Mouse (Mus musculus) inflammation-experienced regulatory T-cells, adult 6 months (primary cell): ENCODE measurements at regions not wholly inside any gene's neighbourhood (a gene's known extent, or its start where the extent isn't known, plus 50 kb on each side); places are given as distances from the start of the nearest gene placed in this dataset.

Source experiments
- ATAC-seq: one replicate; pipeline ENCODE4 v1.8.0; 2017

DNA sequence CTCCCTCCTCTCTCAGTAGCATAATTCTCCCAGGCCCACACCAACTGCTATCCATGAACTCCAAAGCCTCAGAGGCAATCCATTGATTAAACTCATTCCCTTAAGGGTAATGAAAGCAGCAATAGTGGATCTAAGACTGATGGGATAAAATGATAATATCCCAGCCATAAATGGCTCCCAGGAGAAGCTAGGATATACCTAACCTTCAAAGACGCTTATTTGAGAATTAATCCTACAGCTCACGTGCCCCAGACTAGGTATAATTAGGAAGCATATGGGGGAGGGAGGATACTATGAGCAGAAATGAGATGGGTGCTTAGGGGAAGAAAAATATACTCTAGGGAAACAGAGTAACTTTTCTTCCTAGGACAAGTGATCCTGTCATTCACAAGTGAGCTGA is 52.8 kb upstream of the Rnf32 start:
- no peak for ATAC-seq

DNA sequence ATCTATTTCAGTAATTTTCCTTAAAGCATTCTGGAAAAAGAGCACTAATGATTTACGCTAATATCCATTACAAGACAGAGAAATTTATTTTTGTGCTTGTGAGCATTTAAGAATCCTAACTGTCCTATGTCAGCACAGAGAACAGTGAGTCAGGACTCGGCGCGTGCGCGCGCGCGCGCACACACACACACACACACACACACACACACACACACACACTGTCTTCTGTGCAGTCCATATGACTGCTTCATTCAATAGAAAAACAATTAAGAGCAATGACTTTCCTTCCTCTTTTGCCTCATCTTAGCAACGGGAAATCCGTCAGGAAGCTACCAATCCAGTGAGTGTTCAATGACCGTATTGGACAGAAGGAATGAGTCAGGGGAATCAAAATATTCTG is 53.3 kb upstream of the Rnf32 start:
- ATAC-seq = no peak

DNA sequence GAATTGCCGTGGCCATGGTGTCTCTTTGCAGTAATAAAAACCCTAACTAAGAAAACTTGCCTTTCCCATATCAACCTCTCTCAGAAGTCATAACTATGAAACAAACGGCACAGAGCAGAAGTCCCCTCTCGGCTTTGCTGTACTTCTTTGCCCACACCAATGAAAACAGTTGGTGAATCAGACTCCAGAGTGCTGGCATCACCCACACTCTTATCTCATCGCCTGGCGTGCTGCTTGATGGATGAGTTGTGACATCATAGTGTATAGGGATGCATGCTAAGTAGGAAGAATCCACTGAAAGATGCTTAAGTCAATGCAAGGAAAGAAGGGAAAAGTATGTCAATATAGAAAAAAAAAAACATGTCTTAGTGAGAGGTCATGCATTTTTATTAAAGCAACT is 58.3 kb upstream of the Rnf32 start:
- no peak for ATAC-seq

DNA sequence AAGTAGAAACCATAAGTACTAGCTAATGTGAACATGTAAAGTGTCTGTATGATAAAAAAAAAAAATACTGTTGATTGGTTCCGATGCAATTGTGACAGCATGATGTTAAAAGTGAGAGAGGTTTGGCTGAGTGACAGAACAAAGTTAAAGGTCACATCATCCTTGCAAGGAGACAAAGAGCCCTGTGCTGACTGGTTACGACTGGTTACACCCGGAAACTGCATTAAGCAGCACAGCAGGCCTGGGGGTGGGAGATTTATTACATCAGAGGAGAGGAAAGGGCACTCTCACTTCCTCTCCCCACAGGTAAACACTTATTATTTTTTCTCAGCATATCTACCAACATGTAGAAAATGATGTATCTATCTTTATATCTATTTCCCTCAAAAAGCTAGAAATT is 63.5 kb upstream of the Rnf32 start:
- ATAC-seq = peak; percentile 14

DNA sequence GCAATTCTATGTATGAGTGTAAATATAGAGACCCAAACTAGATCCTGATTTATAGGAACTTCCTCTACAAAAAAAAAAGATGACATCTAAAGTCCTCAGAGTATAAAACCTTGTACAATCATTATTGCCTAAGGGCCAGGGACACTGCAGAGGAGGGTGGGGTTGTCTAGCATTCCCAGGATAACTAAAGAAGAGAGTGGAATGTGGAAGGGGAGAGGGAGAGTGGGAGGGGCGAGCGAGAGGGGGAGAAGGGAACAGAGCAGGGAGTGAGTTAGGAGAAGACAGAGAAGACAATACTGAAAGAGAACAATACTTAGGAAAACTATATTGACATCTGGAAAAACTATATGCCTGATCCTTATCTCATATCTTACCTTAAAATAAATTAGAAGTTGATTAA is 64.0 kb upstream of the Rnf32 start:
- ATAC-seq = no peak

DNA sequence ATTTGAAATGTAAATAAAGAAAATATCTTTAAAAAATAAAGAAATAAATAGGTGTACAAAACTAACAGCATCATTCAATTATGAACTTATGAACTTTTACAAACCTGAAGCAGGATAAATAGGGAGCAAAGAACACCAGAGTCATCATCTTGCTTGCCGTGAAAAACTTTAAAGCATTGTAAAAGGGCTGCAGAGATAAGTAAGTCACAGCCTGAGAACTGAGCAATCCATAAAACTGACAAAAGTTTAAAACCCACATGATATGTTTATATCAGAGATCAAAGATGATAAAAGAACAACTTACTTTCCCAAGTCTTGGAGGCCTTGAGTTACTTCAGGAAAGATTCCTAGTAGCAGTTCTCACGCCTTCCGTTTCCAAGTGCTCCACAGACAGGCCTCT is 66.1 kb upstream of the Rnf32 start:
- ATAC-seq = no peak

DNA sequence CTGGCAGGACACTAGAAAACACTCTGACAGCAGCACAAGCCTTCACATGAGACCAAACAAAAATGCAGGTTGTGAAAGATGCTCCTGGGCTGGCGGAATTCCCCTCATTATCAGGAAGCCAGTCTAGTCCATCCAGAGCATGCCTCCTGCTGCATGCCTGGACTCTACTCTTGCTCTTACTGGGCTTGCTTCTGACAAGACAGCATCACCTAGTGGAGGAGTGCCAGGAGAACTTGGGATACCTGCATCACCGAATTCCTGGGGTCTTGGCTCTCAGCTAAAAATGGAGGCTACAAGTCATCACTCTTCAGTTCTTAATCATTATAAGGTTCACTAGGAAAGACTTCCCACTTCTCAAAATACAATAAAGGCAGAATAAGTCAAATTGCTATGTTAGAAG is 78.8 kb upstream of the Rnf32 start:
- no peak for ATAC-seq

DNA sequence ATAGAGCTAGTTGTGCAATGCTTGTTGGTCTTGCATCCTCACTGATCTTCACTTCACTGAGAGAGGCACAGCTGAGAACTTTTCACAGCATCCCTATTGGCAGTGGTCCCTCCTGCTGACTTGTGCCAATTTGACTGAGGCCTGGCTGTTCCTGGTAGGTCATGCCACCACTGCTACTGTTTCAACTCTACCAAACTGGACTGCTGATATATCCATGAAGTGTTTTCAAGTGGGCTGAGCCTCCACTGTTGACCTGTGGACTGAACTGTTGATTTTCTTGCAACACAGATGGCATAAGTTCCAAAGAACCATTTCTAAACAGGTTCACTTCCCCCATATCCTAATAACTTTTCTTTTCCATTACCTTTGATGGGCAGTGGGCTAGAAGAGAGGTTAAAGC is 83.3 kb upstream of the Rnf32 start:
- no peak for ATAC-seq

DNA sequence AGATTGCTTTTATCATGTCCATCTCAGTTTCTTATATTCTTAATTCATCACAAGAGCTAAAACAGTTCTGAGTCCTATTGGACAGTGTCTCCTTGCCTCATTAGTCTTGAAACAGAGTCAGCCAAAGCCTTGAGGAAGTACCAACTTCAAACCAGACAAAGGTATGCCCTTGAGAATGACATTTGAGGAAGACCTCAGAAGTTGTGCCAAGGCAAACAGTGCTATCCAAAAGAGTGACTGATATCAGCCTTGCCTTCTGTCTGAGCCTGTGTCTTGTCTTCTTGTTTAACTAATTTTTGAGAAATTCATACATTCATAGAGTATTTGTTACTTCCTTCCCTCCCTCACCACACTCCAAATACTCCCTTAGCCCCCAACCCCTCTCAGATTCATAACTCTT is 88.5 kb upstream of the Rnf32 start:
- no peak for ATAC-seq

DNA sequence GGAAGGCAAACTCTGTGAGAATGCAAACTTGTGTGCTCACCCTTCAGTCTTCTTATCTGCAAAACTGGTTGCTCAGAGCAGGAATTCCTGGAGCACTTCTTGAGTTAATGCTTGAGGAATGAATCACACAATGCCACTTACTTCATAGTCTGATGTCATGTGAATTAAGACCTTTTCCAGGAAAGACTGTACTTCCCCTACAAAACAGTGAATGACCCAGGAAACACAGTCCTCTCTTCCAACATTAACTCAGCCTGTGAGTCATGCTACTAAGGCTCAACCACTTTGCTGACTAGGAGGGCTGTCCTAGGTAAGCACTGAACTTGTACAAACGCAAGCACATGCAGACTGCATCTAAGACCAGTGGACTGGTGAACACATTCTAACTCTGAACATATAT is 112.5 kb upstream of the Rnf32 start:
- ATAC-seq = no peak

DNA sequence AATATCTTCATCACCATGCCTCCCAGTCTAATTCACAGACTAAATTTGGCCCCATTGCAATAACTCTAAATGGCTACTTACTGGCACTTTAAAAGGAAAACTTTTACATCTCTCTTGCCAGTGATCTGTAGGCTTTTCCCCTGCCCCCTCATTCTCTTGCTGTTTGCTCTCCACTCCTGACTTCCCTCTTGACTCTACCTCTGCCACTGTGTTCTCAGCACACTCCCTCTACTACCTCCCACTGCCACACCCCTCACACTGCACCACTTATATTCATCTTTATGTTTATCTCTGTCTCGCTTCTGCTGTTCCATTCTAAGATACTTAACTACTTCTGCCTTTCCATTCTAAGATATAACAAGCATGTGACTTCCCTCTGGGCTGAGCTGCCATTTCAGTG is 141.4 kb upstream of the Rnf32 start:
- ATAC-seq = no peak

DNA sequence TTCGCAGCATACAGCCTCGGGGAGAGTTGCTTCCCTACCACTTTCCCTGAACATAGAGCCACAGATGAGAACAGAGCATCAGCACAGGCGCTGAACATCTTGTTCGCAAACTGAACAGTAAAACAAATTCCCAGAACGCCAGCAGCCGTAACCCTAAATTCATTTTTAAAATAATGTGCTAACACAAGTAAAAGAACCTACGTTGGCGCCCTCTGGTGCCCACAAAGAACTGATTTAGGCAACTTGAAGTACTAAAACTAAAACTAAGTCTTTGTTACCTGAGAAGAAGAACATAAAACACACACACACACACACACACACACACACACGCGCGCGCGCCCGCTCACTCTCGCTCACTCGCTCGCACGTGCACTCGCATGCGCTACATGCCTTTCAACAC is 159.2 kb upstream of the Rnf32 start:
- ATAC-seq = no peak

DNA sequence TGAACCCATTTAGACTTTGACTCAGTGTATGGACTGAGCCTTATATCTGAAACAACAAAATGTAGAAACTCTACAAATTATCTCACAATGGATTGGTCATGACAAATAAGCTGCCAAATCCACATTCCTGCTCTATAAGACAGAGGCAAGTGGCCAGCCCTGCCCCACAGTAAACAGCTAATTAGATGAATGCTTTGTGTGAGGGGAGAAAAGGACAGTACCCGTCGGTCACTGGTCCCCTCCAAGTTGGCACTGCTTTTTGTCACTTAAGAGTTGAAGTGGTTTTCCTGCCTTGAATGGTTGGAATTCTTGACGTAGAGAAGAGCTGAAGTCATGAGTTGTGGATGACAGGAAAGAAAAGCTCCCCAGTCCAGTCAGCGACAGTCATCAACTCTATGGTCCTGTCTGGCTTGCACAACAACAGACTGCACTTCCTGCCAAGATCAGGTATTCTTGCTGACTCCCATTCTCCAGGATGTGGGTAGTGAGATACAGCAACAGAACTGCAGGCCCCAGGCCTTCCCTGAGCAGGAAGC is 162.3 kb upstream of the Rnf32 start:
- no peak for ATAC-seq

DNA sequence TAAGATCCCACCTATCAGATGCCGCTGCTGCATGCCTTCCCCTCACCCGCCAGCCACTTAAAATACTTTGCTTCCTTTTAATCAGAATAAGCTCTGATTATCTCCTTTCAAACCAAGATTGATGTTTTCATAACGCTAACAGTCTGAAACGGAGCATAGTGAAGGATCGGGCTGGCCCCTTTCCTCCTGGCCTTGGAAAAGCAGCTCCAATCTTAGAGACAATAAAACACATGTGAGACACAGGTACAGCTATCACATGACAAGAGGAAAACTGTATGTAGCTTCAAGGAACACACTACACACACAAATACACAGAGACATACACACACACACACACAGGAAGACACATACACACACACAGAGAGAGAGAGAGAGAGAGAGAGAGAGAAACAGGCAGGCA is 165.3 kb upstream of the Rnf32 start:
- ATAC-seq = no peak

DNA sequence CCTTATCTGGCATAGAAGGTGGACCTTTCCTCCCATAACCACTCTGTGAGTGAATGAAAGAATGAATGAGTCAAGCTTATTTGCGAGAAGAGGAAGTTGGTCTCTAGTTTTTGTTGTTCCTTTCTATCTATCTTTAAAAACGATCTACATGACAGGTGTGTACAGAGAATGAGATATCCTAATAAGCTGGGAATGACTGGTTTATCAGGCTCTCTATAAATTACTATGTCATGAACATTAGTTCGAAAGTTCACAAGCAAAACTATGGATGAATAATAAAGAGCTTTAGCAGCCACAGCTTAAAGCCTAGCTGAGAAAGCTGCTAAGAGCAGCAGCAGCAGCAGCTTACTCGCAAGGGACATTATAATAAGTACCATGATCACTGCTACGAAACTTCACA is 165.8 kb upstream of the Rnf32 start:
- no peak for ATAC-seq

DNA sequence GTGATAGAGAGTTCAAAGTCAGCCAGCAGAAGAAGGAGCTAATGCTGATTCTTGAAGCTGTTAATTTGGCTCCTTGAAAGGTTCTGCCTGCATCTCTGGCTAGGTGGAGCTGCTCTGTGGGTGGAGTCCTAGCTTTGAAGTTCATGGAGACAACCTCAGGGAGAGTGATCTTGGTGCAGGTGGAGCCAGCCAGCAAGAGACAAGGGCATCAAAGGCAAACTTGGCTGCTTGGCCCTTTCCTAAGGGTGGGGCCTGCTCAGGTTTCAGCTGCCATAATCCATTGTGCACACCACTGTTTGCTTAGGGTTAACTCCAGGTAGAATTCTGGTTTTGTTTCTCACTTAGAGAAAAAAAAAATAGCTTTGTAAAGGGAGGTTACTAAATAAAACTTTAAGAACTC is 170.7 kb upstream of the Rnf32 start:
- no peak for ATAC-seq

DNA sequence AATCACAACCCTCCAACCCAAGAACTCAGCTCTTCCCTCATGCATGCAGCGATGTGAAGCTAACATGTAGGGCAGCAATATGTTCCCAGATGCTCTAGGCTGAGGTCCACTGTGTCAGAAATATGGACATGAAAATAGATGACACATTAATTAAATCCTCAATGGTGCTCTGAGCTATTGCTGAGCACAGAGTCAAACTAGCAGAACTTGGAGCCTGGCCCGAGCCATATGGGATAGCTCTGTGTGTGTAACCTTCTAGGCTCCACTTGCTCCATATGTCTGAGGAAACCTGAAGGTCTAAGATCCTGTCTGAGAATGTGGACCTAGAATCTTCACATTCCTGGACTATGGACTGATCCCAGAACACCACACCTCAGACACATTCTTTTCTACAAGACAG is 203.0 kb upstream of the Rnf32 start:
- ATAC-seq = no peak

DNA sequence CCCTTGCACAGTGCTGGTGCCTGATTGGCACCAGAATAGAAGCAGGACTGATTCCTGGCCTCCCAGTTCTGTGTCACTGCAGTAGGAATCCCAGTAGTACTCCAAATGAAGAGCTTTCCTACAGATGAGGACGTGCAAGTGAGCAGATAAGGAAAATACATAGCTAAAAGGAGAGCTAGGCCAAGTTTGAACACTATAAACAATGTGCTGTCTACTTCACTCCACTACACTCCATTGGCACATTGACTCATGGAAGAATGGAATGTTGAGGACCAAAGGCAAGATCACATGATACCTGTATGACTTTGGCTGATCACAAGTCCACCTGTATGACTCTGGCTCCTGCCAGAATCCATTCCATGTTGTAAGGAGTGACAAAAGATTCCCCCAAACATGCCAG is 215.9 kb upstream of the Rnf32 start:
- ATAC-seq = no peak

DNA sequence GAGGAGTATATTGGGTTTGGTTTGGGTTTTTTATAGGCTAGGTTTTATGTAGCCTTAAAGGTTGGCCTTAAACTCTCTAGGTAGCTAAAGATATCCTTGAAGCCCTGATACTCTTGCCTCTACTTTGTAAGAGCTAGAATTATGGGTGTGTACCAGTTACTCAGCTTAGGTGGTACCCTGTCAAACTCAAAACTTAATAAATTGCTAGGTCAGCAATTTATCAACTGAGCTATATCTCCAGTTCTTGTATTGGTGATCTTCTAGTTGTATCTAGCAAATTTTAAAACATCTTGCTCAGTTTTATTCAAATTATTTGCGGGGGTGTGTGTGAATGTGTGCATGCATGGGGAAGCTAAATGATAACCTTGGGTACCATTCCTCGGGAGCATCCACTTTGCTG is 225.4 kb upstream of the Rnf32 start:
- no peak for ATAC-seq

DNA sequence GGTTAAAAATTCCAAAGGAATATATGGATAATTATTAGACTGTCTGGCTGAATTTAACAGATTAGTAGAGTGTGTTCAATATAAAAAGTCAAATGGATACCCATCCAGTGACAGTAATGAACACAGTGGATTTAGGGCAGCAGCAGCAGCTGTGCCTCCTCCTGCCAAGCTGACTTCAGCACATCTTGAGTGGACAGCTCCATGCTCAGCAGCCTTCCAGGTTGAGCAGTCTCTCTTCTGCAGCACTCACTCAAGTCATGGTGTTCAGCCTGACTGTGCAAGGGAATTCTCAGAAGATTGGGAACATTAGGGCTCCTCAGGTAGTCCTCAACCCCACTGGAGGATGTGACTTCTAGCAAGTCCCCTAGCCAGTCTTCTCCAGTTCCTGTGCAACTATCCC is 240.8 kb upstream of the Rnf32 start:
- no peak for ATAC-seq

DNA sequence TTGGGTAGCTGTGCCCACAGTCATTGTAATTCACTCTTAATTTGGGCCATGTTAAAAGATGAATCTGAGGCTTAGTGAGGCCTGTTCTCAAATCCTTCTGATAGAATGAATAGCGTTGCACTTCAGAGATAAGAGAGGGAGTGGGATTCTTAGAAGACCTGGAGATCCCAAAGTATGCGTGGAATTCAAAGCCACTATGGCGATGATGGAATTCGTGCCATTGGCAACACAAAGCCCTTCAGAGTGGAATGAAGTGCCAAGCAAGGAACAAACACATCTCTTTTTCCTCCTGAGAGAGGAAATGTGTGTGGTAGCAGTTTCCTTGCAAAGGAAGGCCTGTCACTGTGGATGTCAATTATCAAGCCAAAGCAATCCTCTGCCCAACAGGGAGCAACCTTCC is 248.3 kb upstream of the Rnf32 start:
- no peak for ATAC-seq

DNA sequence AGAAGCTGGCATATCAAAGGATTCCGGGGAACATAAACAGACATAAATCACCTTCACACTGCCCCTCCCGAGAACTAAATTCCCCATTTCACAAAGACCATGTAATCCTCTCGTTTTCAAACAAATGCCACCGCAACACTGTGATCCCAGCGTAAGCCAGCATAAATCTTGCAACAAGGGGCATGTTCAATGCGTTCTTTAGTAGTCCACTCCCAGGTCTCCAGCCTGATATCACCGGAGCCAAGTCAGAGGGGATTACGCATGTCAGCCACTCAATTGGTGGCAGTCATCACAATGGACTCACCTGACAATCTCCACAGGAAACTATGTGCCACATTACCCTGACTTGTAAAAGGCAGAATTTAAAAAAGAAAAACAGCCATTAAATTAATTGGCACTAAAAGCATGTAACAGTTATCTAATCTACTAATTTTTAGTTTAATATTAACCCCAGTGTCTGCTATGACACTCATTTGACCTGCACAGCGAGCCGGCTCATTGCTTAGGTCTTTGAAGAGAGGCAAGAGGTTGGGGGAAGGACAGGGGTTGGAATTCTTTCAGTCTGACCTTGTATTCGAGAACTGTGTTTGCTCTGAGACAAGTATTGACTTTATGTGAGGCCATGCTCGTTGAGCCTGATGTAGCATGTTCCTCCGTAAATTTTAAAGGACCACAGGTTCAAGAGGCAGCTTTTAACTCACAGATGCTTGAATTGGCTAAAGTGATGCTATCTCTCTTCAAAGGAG is 252.0 kb upstream of the Rnf32 start:
- ATAC-seq = no peak

DNA sequence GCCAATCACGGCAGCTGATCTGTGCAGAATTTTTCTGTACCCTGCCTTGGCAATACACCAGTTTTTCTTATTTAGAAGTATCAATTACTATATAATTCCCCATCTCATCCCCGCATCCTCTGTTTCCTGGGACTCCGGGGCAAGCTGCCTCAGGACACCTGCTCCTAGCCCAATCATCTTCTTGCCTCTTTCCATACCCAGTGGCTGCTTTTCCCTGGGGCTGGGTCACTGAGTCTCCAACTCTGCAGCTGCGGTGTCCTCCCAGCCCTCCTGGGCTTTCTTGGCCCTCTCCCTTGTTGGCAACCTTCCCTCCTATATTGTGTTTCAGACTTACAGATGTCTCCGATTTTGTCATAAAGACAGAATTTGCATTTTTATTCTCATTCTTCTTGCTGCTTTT is 254.8 kb upstream of the Rnf32 start:
- ATAC-seq = no peak

DNA sequence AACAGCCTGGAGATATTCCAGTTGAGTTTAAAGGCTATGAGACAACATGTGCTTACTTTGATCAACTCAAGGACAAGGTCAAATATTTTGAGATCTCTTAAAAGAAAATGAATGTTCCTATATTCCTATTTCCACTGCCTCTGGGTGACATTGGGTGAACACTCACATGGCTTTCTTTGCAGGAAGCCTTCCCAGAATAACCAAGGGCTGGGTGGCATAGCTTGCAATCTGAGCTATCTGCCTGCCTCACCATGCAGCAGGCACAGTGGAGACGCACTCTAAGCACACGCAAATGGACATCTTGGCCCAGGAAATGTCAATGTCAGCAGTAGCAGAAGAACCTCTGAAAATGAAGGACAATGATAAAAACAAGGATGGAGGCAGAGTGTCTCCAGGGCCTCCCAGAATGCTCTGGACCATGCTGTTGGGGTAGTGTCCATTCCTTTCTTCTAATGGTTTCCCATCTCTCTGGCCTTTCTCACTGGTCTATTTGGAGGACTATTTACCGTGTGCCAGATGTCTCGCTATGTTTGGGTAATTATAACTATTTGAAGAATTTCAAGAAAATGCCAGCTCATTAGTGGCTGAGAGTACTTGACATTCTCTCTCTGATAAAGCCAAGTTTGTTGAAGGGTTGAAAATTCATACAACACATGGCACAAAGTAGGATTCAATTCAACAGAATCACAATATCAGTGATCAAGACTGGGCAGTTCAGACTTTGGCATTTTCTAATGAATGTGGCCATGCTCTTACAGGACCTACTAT is 276.3 kb upstream of the Rnf32 start:
- no peak for ATAC-seq

DNA sequence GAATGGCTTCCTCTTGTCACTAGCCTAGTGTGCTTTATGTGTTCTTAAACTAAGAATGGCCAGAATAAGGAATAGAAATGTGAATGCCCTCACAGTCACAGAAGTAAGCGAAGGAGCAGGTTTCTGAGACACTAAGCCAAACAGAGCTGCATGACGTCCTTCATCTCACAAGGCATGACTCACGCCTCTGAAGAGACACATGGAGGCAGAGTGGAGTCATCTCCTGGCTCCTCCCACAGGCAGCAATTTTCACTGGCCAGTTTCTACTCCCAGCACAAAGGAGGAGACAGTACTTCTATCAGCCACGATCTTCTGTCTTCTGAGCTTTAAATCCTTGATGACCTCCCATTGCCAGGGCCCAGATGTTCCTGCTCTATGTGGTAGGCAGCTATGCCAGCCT is 291.3 kb upstream of the Rnf32 start:
- ATAC-seq = no peak
